Mouse (Mus musculus): ENCODE measurements around the gene Cd274. TPM values are rescaled to one million over a fixed set of nuclear protein-coding genes. Genes with fewer than 3 reads are reported as not detected.
A peak's percentile ranks its signal among the peaks of the same experiment; 100 is the strongest.

The Cd274 gene
- total RNA-seq (2021), result 1 to 10 TPM; 3.4 to 8.4 TPM
- long read RNA-seq, experiment 1, result 0 reads
- long read RNA-seq, experiment 2, partial matches to known transcripts, result 1 of 2 reads
- long read RNA-seq, experiment 2, other reads (novel, unspliced or antisense), result 1 of 2 reads

DNA sequence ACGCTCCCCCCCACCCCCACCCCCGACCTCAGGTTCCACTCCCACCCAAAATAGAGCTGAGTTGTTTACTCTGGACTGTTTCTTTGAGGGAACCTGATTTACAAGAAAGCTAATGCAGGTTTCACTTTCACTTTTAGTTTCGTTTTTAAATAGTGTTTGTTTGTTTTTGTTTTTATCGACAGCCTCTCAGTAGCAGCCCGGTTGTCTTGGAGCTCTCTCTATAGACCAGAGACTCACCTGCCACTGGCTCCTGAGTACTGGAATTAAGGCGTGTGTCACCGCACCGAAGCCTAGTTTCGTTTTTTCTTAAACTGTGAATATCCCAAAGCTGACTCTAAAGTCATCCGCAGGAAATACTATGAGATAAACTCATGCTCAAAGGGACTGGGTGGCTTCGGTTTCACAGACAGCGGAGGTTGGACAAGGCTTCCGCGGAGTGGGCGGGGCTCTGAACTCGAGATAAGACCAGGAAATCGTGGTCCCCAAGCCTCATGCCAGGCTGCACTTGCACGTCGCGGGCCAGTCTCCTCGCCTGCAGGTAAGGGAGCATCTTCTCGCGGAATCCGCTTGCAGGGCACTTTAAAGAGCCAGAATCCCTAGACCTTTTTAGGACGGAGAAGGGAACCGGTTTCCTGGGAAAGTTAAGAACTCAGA, at the start of gene Cd274, which contains the start of gene Plgrkt:
Gene Cd274 (plus strand): TSS at position 487 of the 654 bp plus-strand sequence.
Gene Plgrkt (minus strand): TSS at position 422 of the 654 bp plus-strand sequence.
- DNase-seq, result peak; percentile 91 to 93

DNA sequence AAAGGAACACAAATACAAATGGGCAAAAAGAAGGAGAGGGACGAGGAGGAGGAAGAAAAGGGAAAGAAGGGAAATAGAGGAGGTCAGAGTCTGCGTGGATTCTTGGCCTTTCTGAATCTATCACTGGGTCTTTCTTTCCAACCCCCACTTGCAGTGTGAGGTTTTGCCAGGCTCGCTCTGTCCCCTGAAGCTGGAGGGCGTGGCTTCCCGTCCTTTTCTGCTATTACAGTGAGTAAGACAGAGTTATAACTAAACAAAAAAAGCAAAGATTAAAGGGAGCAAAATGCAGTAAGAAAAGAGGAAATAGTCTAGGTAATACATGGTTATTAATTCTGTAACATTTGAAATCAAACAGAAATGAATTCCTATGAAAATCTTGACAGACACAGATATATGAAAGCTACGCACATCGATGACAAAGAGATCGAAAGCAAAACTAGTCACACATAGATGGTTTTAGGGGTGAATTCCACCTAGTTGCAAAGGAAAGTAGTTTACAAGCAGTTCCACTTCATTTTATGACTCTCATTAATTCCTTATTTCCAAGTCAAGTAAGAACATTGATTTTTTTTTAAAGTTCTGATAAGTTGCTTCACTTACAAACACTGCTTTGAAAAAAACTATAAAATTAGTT, 43.7 kb upstream of the Cd274 start:
- DNase-seq, result no peak

DNA sequence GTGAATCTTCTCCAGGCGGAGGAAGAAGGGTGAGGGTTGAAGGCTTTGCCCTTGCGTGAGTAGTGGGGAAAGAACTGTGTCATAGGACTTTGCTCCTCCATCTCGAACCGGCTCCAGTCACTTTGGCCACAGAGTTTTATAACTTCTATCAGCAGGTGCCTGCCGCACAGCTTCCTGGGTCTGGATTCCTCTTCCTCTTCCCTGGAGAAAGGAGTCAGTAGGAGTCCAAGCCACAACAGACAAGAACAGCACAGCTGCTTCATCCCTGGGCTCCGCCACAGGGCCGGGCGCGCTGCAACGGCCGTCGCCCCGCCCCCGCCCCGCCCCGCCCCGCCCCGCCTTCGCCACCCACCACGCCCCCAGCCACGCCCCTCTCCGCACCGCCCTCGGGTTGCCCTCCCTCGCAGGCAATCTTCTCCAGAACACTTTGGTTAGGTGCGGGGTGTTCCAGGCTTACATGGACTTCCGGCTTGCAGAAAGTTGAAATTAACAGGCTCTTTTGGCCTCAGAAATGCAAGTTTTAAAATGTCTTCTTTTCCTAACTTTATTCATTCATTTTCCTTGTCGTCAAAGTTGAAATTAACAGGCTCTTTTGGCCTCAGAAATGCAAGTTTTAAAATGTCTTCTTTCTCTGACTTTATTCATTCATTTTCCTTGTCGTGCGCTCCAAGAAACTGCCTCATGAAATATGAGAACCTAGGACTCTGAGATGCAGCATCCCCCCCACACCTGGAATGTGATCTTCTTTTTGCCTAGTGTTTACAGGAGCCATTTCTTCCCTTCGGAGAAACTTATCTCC, 42.0 kb upstream of the Cd274 start, which contains the start of gene Insl6:
Gene Insl6 (minus strand): TSS at position 304 of the 799 bp plus-strand sequence.
- DNase-seq, result peak; percentile 79 to 89

DNA sequence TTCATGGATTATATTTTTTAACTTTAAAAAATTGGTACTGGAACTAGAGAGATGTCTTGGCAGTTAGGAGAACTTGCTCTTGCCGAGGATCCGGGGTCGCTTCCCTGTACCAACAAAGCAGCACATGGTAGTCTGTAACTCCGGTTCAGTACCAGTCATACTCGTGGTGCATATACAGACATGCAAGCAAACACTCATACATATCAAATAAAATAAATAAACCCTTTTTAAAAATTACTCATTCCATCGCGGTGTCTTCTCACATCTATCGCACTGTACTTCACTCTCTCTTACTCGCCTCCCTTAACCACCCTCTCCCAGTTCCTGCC, 41.4 kb upstream of the Cd274 start:
- no peak for DNase-seq

DNA sequence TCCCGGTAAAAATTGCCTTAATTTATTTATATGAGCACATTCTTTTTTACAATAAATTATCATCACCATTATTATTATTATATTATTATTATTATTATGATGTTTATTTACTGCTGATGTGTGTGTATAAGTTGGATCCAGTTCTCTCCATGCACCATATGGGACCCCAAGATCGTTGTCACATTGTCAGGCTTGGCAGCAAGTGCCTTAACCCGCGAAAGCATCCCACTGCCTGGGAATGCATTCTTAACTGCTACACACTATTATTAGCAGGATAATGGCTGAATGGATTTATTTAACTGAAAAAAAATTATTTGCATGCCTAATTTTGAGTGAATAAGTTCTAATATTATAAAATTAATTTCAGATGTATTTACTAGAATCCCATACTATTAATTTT, 40.9 kb upstream of the Cd274 start:
- no peak for DNase-seq

DNA sequence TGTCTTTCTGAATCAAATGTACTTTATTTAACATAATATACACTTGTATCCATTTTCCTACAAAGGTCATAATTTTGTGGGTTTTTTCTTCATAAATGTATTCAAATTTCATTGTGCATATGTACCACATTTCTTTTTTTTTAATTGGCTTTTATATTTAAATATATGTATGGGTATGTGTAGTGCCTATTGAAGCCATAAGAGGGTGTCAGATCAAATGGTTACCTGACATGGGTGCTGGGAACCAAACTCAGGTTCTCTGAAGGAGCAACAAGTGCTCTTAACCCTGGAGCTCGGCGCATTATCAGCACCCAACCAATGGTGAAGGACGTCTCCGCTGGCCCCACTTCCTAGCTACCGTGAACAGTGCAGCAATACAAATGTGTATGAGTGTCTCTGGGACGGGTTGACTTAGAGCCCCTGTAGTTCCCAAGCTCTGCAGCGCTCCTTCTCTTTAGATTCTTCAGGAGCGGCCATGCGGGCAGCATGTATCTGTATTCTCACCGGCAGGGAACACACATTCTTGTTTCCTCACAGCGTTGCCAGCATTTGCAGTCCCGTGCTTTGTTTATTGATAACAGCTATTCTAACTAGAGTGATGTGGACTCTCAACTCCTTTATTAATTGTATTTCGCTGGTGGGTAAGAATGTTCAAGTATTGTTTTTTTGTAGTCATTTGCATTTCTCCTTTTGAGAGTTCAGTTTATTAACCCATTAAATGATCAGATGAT, 40.3 kb upstream of the Cd274 start:
- no peak for DNase-seq

DNA sequence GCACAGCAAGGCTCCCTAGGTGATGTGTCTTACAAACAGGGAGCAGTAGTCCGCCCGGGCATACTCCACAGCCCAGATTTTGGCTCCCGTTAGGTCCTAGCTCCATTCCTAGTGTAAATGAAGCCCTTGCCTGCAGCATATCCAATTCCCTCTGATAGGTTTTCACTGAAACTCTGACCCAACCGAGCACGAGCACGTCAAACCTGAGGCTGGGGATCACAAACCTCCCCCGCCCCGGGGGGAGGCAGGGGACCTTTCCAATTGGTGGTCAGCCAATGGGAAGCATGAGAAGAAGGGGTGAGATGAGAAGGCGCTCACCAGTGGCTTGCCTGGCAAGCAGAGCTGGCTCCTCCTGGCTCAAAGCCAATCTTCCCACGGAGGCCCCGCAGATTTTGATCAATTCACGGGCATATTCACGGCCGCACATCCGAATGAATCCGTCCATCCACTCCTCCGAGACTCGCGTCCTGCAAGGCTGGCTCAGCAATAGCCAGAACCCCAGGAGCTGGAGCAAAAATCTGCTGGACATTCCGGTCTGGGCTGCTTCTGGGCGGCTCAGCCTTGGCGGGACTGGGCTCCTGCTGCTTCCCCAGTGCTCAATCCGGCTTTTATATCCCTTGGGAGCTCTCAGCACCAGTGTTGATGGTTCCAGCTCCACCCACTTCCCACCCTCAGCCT, 33.0 kb upstream of the Cd274 start, which contains the start of gene Rln1:
Gene Rln1 (minus strand): TSS at position 603 of the 678 bp plus-strand sequence.
- DNase-seq, result peak; percentile 15 to 16

DNA sequence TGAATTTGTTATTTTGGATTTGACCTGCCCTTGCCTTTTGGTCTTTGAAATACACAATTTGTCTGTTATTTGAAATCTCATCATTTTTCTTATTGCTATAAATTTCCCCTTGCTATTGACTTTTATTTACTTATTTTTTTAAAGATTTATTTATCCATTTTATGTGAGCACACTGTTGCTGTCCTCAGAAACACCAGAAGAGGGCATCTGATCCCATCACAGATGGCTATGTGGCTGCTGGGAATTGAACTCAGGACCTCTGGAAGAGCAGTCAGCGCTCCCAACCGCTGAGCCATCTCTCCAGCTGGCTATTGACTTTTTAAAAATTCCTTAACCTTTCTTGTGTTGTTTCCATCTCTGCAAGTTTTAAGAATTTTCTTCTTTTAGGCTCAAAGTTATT, 30.6 kb upstream of the Cd274 start:
- no peak for DNase-seq

DNA sequence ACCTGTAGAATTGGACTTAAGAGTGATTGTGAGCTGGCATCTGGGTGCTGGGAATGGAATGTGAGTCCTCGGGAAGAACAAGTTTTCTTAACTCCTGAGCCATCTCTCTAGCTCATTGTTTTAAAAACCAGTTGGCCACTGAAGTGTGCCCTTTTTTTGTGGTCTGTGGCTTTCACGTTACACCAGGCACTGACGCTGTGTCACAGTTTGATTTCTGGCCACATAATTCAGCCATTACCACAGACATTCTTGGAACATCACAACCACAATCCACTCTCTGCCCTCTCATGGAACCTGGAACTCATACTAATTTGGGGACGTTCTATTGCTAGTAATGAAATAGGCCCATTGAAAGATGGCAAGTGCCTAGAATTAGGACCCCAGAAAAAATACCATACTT, 26.2 kb upstream of the Cd274 start:
- no peak for DNase-seq

DNA sequence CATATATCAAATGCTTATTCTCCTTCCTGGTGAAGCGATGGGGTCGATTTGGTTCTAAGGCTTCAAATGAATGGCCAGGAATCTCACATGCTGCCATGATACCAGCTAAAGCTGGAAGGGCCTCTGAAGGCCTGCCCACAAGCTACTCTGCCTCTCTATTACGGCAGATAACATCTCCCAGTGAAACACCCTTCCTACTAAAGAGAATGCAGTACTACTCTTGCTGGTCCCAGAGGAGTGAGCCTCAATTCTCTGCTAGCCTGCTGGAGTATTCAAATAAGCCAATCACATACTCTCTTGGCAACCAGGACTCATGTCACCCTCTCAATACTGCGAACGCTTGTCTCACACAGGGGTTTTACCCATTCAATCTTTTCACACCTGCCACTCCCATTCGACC, 25.0 kb upstream of the Cd274 start:
- DNase-seq, result no peak

DNA sequence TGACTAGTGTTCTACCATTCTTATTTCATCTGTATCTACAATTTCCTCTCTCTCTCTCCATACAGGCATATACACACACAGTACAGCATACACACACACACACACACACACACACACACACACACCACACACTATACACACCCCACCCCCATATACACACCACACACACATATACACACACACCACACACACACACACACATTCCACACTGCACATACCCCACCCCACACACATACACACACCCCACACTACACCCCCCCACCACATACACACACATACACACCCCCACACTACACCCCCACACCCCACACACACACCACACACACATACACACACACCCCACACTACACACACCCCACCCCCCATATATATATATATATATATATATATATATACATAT, 22.4 kb upstream of the Cd274 start:
- no peak for DNase-seq

DNA sequence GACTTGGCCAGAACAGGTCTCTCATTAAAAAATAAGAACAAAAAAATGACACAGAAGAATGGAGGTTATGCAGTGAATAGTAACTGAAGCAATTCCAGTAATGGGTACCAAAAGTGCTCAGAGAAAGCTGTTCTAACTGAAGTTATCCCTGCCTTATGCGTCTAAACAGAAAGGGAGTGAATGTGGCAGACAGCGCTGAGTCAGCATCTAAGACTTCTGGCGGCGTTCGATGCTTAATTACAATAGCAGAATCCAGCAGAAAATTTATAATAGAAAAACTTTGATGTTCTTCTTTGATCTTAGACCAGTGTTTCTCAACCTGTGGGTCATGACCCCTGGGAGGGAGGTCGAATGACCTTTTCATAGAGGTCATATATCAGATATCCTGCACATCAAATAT, 21.6 kb upstream of the Cd274 start:
- DNase-seq, result no peak

DNA sequence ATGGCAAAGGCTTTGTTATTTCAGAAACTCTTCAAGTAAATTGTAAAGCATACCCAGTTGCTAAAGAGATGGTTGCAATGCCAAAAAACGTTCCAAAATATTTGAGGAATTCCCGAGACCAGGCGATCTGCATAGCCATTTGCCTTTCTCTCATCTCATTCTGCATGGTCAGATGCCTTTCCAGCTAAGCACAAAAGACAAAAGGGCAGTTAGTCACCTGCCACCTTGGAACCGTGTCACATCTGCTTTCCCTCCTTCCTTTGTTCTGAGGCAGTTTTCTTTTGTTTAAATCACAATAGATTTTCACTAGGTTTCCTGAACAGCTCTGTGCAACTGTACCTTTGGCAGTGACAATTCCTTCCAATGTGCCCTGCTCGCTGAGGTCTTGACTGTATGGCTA, 16.3 kb upstream of the Cd274 start:
- DNase-seq, result no peak

DNA sequence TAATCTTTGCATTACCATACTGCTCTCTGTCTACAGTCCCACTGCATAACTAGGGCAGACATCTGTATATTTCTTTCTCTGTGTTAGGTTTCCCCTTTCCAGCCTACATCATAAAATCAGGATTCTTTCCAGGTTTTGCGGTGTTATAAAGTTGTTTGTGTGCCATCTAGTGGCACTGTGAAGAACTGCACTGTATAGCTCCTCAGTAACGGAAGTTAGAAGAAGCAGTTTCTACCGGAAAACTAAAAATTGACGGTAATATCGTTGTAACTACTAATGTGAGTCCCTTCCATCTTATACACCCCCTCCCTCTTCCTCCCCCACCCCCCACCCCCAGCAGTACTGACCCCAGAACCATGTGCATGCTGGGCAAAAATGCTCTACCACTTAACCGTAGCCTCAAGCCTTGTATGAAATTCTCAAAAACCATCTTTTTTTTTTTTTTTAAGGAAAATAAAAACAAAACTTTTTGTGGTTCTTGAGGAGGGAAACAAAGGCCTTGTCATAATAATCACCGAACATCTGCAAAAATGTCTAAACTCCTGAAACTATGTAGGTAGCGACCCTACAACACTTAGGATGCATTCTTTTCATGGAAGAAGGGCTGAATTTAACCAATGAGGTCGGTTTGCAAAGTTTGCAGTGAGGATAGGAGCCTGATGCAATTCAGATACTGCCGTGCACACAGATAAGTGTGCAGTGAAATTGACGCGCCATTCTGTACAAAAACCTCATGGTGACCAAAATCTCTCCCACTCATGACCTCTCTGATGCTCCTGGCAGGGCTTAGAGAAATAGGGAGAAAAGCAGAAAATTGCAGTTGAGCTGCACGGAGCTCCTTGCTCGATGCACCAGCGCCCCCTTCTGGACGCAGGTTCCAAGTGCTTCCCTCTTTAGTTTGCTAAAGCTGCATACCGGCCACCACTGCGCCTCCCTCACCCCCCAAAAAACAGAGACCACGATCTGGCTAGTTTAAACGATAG, 12.1 kb upstream of the Cd274 start:
- DNase-seq, result peak; percentile 90 to 94

DNA sequence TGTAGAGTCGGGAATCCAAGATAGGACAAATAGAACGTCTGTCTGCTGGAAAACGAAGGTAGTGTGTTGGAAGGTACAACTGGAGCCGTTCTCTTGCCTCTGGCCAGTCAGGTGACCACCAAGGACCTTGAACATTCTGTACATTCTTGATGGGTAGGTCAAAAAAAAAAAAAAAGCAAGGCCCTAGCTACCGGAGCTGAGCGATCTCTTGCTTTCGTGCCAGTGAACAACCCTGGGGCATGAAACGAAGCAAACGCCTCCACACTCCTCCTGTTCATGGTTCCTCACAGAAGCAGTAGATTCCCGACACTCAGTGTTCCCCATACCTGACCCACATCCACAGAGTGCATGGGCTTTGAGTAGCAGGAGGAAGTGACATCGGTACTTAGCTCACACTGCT, 11.0 kb upstream of the Cd274 start:
- DNase-seq, result no peak

DNA sequence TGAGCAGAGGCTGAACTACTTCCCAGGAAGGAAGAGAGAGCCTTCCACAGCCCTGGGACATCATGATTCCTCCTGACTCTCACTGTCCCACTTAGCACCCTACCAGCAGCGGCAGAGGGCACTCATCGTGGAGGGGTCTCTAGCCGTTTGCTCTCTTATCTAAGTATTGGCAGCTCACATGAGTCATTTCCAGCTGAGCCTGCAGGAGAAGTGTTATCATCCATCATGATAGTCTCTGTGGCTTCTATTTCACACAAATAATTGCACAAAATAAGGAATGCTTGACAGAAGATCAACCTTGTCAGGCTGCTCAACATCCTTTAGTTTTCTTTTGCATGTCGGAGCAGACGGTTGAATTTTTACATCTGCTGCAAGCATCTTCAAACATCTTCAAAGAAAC, 7.0 kb upstream of the Cd274 start:
- DNase-seq, result no peak

DNA sequence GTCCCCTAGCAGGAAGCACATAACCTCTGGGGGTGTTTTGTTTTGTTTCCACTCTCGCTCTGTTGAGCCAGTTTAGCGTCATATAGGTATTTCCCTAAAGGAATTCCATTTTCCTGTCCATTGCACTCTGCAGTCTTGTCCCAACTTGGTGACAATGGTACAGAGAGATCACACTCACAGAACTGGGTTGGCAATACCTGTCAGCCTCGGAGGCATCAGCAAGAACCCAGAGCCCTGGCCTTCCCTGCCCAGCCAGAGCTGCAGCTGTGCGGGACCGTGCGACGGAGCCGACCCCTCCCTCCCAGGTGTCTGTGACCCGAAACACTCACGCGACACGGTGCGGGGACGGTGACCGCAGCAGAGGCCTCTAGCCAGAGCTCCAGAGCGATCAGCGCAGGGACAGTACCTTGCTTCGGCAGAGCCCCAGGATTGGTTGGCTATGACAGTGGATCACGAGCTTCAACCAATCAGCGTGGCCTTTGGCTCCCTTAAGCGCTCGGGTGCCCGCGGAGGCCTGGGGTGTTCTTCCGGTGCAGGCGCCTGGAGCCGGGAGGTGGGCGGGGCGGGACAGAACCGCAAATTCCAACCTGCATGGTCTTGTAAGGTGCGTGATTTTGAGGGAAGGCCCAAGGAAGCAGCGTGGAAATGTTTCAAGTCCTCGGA, 5.7 kb upstream of the Cd274 start:
- DNase-seq, result peak; percentile 94 to 95

DNA sequence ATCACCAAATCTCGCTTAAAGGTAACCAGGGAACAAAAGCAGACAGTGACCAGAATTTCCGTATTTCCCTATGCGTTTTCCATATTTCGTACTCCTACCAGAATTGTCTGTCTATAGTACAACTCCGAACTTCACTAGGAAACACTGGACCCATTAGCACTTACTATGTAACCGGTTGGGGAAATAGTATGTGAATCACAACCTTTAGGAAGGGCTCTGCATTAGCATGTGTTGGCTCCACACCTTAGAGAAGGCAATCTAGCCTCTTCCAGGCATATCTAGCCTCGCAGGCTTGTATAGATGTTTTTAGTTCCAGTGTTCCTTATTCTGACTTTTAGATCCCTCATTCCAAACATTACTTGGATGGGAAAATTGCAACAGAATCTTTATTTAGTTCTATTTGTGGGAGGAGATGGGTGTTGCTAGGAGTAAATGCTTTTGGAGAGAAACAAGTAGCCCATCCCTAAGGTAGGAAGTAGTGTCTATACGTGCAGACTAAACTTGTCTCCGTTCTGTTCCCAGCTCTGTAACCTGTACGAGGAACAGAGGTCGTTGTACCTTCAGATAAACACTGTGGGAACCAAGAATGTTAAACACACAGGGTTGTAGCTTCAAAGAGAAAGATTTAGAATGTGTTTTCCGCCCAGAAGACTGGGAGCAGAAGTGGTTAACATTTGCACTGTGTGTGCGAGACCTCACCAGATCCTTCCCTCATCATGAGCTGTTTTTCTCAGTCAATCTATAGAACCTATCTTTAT, 4.9 kb upstream of the Cd274 start:
- no peak for DNase-seq

DNA sequence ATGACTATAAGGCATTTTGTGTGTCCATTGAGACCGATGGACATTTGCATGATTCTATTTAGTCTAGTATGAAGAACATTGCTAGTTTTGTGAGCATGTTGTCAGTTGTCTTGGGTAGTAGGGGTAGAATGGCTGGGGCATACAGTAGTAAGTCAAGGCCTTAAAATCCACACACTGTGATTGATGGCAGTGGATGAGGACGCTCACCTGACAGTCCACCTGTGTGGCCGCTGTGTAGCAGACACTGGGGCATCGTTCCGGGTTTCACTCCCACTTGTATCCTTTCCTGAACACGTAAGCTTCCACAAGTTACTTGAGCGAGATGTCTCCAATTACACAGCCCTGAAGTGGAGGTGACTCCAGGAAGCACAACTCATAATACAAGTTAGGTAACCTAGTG, 3.7 kb upstream of the Cd274 start:
- no peak for DNase-seq
